Mouse (Mus musculus): ENCODE measurements at regions not wholly inside any gene's neighbourhood (a gene's known extent, or its start where the extent isn't known, plus 50 kb on each side); places are given as distances from the start of the nearest gene placed in this dataset.

DNA sequence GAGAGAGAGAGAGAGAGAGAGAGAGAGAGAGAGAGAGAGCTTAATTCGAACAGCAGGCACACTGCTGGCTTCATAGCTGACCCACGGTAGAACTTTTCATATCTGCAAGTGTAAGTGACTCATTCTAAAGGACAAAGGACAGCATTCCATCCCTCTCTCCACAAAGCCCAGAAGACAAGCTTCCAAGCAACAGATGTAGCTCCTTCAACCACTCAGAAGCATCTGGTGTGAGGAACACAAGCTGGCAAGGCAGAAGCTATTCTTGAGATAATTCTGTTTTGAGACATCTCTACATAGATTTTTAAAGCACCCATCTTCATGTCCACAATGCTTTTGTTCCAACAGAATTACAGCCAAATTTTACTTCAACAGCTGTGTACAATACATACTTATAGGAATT lies 294.2 kb upstream of the Gria1 start:
- ATAC-seq, result no peak
- TF ChIP-seq CTCF (IDR thresholded peaks at IDR 0.05), result no peak
- ChIA-PET POLR2A (no interaction called here), CTCF (no interaction called here)
- in situ Hi-C loops (cut with MboI; ENCODE audit: low pct_unique_long_range_greater_than_20kb), result no loop called here
- no peak for DNase-seq (ENCODE audit: low read depth, low spot score)
- no peaks in the 10 kb centered on the region for H3K27me3 ChIP-seq

DNA sequence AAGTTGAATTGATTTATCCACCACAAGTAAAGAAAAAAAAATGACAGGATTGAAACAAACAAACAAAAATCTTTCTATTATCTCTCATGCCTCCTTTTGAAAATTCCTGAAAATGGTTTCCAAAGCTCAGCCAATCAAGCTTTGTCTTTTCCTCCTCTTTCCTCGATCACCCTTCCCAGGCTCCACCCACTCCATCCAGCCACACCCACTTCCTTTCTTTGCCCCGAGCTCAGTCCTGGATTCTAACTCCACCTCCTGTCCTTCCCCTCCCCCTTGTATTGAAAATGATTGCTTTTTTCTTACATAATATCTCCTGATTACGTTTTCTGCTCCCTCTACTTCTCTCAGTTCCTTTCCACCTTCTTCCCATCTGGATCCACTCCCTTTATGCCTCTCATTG lies 286.0 kb upstream of the Gria1 start:
- TF ChIP-seq CTCF (IDR thresholded peaks at IDR 0.05), result no peak
- in situ Hi-C loops (cut with MboI; ENCODE audit: low pct_unique_long_range_greater_than_20kb), result no loop called here
- no peak for DNase-seq (ENCODE audit: low read depth, low spot score)
- POLR2A ChIA-PET, result no interaction called here
- ATAC-seq, result no peak
- H3K27me3 ChIP-seq, result no peaks in the 10 kb centered on the region
- CTCF ChIA-PET, result interaction anchor here (0.8 kb wide), 1 partner anchor 29 kb away, joined by 3 read pairs; no protein-coding TSS in a partner anchor

DNA sequence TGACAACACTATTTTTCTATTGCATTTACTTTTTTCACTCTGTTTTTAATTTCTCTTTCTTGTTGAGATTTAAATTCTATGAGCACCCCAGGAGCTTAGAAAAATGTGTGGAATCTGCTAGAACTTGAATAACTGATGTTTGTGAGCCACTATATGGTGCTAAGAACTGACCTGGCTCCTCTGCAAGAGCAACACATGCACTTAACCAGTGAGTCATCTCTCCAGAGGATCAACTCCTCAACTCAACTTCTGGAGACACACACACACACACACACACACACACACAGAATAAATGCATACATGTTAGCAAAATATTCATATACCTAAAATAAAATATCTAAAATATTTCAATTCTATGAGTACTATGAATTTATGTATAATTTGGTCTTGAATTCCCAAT lies 285.0 kb upstream of the Gria1 start:
- in situ Hi-C loops (cut with MboI; ENCODE audit: low pct_unique_long_range_greater_than_20kb), result no loop called here
- ChIA-PET CTCF (interaction anchor here (0.8 kb wide), 1 partner anchor 30 kb away, joined by 3 read pairs; no protein-coding TSS in a partner anchor), POLR2A (no interaction called here)
- no peak for DNase-seq (ENCODE audit: low read depth, low spot score)
- TF ChIP-seq CTCF (IDR thresholded peaks at IDR 0.05), result no peak
- no peak for ATAC-seq
- H3K27me3 ChIP-seq, result no peaks in the 10 kb centered on the region

DNA sequence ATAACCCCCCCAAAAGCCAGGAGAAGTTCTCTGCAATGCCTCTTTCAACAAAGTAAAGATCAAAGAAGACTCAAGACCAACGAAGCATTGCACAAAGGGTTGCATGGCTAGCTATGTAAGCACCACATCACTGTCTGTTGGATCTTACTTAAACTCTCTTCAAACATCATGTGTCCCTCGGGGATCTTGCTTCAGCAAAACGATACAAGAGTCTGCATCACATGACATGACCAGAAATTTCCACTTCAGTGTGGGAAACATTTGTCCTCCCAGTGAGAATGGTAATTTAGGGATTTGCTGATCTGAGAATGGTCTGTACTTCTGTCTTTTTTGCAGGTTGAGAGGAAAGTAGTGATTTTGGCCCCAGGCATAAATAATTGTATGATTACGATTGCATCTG lies 283.6 kb upstream of the Gria1 start:
- TF ChIP-seq CTCF (IDR thresholded peaks at IDR 0.05), result no peak
- ChIA-PET POLR2A (interaction anchor here (0.6 kb wide), 1 partner anchor 620 kb away, joined by 4 read pairs; no protein-coding TSS in a partner anchor), CTCF (no interaction called here)
- in situ Hi-C loops (cut with MboI; ENCODE audit: low pct_unique_long_range_greater_than_20kb), result no loop called here
- ATAC-seq (no peak), DNase-seq (ENCODE audit: low read depth, low spot score) (no peak)
- no peaks in the 10 kb centered on the region for H3K27me3 ChIP-seq

DNA sequence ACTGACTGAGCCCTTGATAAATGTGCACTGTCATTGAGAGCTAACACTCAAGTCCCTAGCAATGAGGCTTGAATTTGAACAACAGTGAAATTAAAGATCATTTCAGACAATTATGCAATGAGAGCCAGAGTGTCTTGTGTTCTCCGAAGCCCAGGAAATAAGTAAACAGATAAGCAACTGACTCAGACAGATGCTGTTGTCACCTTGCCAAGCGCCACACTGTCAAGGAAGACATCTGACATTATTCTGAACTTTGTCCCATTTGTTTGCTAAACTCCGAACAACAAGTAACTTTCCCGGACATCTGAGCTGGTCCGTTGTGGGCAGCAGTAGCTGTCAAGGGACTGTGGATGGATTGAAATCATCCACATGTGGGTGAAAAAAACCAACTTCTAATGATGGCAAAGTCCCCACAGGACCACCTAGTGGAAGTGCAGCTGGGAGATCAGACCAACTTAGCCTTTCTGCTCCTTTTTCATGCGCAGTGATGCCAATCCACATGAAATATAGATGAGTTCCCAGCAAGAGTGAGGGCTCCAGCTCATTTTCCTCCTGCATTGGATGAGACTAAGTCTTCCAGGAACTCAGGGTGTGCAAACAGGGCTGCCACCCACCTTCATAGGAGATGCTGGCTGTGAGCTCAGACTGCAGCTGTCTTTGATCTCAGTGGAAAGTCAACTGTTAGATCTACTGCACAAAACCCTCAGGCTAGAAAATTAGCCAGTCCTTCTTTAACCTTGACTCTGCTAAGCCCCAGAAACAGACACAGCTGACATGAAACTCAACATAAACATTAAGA lies 282.8 kb upstream of the Gria1 start:
- DNase-seq (ENCODE audit: low read depth, low spot score), result no peak
- in situ Hi-C loops (cut with MboI; ENCODE audit: low pct_unique_long_range_greater_than_20kb), result no loop called here
- CTCF ChIA-PET, result interaction anchor here (1.1 to 1.6 kb wide), 3 partner anchors 11 to 18 kb away, joined by 3 to 4 read pairs (median 3); no protein-coding TSS in a partner anchor
- POLR2A ChIA-PET, result no interaction called here
- no peak for ATAC-seq
- H3K27me3 ChIP-seq, result no peaks in the 10 kb centered on the region
- no peak for TF ChIP-seq CTCF (IDR thresholded peaks at IDR 0.05)

DNA sequence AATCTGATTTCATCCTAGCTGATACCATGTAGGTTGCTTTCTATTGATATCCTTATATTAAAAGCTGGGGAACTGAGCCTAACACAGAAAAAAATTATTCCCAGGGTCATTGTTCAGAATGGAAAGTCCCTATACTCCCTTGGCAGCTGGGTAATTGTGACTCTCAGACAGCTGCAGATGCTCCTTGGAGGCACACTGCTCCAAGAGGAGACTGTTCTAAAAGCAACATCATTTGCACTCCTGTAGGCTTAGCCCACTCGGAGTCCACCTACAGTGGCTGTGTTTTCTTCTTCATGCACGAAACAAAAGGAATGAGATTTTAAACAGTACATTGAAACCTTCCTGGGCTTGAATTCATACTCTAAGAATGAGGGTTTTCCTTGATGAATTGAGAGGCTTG lies 269.3 kb upstream of the Gria1 start:
- H3K27me3 ChIP-seq, result no peaks in the 10 kb centered on the region
- ATAC-seq (no peak), DNase-seq (ENCODE audit: low read depth, low spot score) (no peak)
- CTCF ChIA-PET, result interaction anchor here (0.5 kb wide), 1 partner anchor 224 kb away, joined by 3 read pairs; no protein-coding TSS in a partner anchor
- POLR2A ChIA-PET, result no interaction called here
- in situ Hi-C loops (cut with MboI; ENCODE audit: low pct_unique_long_range_greater_than_20kb), result no loop called here
- TF ChIP-seq CTCF (IDR thresholded peaks at IDR 0.05), result no peak

DNA sequence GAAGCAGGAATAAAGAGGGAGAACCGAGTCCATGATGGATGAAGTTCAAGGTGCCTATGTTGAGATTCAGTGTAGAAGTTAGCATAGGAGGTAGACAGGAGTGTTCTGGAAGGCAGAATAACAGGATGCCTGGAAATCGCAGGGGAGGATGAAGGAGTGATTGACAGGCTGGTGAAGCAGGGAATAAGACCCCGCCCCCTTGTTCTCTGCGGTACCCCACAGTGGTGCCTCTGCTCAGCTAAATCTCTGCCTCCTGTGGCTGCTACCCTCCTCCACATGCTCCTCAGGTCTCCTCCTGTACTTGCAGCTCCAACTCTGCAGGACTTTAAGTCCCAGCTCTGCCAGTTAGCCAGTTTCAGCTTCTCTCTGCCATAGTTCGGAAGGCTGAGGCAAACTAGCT lies 261.2 kb upstream of the Gria1 start:
- DNase-seq (ENCODE audit: low read depth, low spot score) (no peak), ATAC-seq (no peak)
- ChIA-PET POLR2A (no interaction called here), CTCF (no interaction called here)
- in situ Hi-C loops (cut with MboI; ENCODE audit: low pct_unique_long_range_greater_than_20kb), result no loop called here
- no peak for TF ChIP-seq CTCF (IDR thresholded peaks at IDR 0.05)
- no peaks in the 10 kb centered on the region for H3K27me3 ChIP-seq

DNA sequence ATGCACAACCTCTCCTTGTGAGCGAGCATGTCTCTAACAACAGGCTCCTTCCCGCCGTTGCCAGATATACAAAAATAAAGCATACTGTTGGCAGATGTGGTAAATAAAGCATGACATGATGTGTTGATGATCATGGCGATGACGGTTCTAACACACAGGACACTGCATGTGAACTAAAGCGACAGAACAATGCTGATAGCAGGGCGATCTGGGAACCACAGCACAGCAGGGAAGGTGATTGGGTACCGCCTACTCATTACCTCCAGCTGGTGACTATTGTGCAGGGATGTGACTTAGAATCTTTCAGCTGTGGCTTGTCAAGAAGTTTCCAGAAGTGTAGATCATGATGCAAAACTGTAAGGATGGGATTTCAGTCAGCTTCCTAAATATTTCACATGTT lies 260.5 kb upstream of the Gria1 start:
- TF ChIP-seq CTCF (IDR thresholded peaks at IDR 0.05), result no peak
- DNase-seq (ENCODE audit: low read depth, low spot score) (no peak), ATAC-seq (no peak)
- in situ Hi-C loops (cut with MboI; ENCODE audit: low pct_unique_long_range_greater_than_20kb), result no loop called here
- H3K27me3 ChIP-seq, result no peaks in the 10 kb centered on the region
- POLR2A ChIA-PET, result no interaction called here
- CTCF ChIA-PET, result no interaction called here

DNA sequence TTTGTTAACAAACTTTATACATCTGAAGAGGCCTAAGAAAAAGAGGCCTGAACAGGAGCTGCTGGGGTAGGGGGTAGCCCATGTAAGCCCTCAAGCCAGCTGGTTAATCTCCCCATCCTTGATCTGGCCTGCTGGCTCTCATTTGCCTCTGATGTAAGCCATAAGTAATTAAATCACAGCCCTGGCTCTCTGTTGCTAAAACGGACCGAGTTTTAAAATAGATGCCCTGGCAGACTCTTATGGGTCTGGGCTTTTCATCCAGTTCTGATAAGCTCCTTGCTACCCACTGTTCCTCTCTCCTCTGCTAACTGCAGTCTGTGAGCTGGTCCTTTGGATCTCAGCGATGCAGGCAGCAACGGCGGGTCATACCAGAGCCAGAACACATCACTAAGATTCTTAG lies 259.3 kb upstream of the Gria1 start:
- H3K27me3 ChIP-seq, result no peaks in the 10 kb centered on the region
- ChIA-PET POLR2A (no interaction called here), CTCF (no interaction called here)
- no peak for DNase-seq (ENCODE audit: low read depth, low spot score)
- in situ Hi-C loops (cut with MboI; ENCODE audit: low pct_unique_long_range_greater_than_20kb), result no loop called here
- no peak for ATAC-seq
- no peak for TF ChIP-seq CTCF (IDR thresholded peaks at IDR 0.05)

DNA sequence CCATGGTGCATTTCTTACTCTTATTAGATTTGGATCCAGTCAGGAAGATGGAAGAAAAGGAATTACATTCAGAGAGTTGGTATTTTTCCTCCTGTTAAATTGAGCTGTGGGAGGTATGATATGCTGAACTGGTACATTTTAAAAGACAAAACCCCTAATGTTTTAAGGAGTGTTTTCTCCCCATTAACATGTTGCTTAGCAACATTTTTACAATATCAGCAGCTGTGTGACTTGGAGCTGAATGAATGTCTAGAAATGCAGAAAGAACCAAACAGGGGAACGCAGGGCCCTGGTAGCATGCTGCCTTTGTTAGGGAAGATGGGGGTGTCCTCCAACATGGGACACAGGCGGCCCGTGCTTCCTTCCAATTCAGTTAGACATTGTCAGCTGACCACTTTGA lies 257.5 kb upstream of the Gria1 start:
- POLR2A ChIA-PET, result no interaction called here

DNA sequence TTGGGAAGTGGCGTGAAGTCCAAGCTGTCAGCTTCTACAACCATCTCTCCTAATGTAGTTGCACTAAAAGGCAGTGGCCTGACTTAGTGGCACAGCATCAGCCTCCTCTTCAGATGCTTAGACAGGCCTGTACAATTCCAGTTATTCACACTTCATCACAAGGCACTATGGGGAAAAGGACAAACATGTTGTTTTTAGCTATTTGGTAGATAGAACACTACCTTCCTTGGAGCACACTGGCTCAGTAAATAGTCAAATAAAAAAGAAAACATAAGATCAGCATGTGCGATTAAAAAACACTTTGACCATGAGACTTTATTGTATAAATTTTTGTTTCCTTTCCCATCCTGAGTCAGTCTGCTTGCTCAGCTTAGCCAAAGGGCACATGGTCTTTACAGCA lies 250.7 kb upstream of the Gria1 start:
- no peak for TF ChIP-seq CTCF (IDR thresholded peaks at IDR 0.05)
- POLR2A ChIA-PET, result no interaction called here
- in situ Hi-C loops (cut with MboI; ENCODE audit: low pct_unique_long_range_greater_than_20kb), result no loop called here
- DNase-seq (ENCODE audit: low read depth, low spot score) (no peak), ATAC-seq (no peak)
- peaks cover 5% of the 10 kb centered on the region for H3K27me3 ChIP-seq
- CTCF ChIA-PET, result interaction anchor here (1.1 kb wide), 1 partner anchor 20 kb away, joined by 3 read pairs; no protein-coding TSS in a partner anchor

More for the DNA sequence above, 257.5 kb upstream of the Gria1 start:
- TF ChIP-seq CTCF (IDR thresholded peaks at IDR 0.05), result no peak
- DNase-seq (ENCODE audit: low read depth, low spot score), result no peak
- H3K27me3 ChIP-seq, result no peaks in the 10 kb centered on the region
- ATAC-seq, result no peak
- in situ Hi-C loops (cut with MboI; ENCODE audit: low pct_unique_long_range_greater_than_20kb), result no loop called here
- CTCF ChIA-PET, result no interaction called here
